Mouse (Mus musculus): ENCODE data around the gene Erc1. TPM values are rescaled to one million over a fixed set of nuclear protein-coding genes. Genes with fewer than 3 reads are reported as not detected.
"Not testable (repeated sequence)": the region's sequence is repeated elsewhere in the genome, so short reads cannot be mapped to it uniquely, and the experiment has no call there.

Gene Erc1
- total RNA-seq (2022): 10 to 100 TPM; 39.5 to 41.0 (median 40.4) TPM

DNA sequence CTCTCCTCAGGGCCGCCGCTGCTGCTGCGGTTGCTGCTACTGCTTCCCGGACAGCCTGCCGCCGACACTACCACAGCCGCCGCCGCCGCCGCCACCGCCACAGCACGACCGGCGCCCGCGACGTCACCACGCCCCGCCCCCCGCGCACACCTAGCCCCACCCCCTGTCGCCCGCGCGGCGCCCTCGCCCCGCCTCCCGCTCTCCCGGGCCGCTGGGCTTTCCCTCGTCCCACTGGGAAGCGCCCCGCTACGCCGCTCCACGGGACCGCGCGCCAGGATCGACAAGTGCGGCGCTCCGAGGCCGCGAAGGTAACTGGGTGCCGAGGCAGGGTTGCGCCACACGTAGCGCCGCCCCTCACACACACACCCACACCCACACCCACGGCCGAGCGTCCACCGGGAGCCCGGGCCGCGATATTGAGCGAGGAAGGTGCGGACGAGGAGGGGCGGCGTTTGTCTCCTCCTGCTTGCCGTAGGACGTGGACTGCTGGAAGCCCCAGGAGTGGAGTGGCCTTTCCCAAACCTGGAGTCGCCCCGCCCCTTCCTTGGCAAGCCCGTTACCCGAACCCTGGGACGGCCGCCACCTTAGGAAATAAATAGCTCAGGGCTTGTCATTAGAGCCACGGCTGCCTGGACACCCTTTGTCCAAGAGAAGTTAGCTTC is at the start of gene Erc1:
Gene Erc1, minus strand, starts transcription at position 134 of the 662 bp plus-strand sequence.
- DNase-seq (ENCODE audit: low spot score in 2 of 2): peak; percentile 86 to 93

- no peak for DNase-seq (ENCODE audit: low spot score in 2 of 2)
Measured at GRCm38 (mm10) chr6:119892711-119893110, 44.7 kb upstream of the Erc1 start.

GRCm38 (mm10) chr6:119883151-119883550 is 35.2 kb upstream of the Erc1 start:
- no peak for DNase-seq (ENCODE audit: low spot score in 2 of 2)

GRCm38 (mm10) chr6:119864341-119865034 is 16.5 kb upstream of the Erc1 start:
- DNase-seq (ENCODE audit: low spot score in 2 of 2): peak; percentile 25 to 77

DNA sequence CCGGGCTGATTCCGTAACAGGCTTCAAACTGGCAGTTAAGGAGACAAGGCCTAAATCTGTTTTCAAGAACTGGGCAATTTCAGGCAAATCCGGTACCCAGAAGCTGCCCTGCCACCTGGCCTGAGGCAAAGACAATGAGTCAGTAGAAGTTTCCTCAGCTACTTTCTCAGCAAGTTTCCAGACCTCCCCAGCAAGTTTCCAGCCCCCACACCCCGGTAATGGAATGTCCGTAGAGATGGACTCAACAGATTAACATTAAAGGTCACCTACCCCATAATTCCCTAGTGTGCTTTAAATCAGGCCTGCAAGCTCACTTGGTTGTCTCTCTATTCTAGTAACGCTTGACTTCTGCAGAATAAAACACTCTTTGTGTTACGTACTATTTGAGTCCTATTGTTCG is 13.6 kb upstream of the Erc1 start:
- DNase-seq (ENCODE audit: low spot score in 2 of 2): no peak

DNA sequence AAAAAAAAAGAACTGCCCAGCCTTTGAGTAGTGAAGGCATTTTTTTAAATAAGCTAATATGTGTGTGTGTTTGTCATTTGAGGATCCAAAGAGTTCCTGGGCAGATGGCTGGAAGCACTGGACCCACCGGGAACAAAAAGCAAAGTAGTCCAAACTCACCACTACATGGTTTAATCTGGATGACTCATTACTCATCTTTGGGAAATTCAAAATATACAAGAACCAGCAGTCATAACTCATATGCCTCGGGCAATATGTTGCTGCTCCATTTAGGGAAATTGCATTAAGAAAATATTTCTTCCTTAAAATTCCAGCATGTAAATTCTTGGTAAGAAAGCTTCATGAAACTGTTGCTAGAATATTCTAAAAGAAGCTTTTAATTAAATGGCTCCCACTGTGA is 12.3 kb upstream of the Erc1 start:
- no peak for DNase-seq (ENCODE audit: low spot score in 2 of 2)

- DNase-seq (ENCODE audit: low spot score in 2 of 2): no peak
Measured at GRCm38 (mm10) chr6:119855471-119855870, 7.5 kb upstream of the Erc1 start.

GRCm38 (mm10) chr6:119854156-119854555 is 6.2 kb upstream of the Erc1 start:
- DNase-seq (ENCODE audit: low spot score in 2 of 2): no peak

DNA sequence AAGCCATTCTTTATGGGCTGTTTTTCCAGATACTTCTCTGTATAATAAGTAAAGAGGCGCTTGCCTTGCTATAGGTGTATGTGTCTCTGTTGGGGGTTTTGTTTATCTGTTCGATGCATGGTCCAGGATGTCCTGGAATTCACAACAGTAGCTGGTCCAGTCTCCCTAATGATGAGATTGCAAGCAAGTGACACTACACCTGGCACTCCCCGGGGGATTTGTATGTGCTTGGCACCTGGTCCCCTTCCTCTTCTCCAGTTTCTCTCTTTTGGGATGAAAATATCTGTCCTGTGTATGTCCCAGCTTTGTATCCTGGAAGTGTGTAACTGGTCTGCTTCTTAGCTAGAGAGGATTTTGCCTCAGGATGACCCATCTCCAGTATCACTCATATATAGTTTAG is 1.9 kb upstream of the Erc1 start:
- no peak for DNase-seq (ENCODE audit: low spot score in 2 of 2)

DNA sequence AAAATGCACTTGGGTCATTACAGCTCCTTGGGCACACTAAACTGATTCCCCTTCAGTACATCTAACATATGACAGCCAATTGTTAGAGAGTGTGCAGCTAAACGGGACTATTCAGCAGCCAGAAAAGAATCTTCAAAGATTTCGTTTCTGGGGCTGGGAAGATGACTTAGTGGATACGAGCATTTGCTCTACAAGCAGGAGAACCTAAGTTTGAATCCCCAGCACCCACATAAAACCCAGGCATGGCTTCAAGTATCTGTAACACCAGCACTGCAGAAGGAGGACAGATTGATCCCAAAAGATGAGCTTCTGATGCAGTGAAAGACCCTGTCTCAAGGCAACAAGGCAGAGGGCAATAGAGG is 1.4 kb upstream of the Erc1 start:
- DNase-seq (ENCODE audit: low spot score in 2 of 2): no peak

DNA sequence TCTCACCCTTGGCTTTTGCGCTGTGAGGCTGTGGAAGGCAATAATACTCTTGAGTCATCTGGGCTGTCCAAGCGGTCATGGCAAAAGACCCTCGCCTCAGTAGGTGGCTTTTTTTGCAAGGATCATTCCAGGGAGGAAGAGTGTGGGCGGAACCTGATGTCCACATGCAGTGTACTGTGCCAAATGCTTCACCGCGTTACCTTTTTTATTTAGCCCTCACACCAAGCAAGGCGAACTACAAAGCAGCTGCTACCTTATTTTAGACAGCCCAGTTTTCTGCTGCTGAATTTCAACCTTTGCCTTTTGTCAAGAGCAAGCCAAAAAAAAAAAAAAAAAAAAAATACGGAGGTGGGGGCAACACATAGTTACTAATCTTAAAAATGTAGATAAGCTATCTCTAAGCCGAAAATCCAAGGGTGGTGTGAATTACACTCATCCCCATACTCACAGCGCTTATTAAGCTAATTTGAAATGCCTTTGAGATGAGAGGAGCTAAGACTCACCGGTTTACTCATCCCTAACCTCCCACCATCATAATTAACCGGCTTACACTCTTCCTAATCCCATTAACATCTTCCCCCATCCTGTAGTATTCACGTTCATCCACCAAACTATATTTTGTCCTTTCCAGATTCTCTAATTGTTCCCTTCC is 855 bp upstream of the Erc1 start:
- no peak for DNase-seq (ENCODE audit: low spot score in 2 of 2)

GRCm38 (mm10) chr6:119847518-119848033 is 391 bp downstream of the Erc1 start:
- DNase-seq (ENCODE audit: low spot score in 2 of 2): peak in 1 of 2 experiments; percentile 9

DNA sequence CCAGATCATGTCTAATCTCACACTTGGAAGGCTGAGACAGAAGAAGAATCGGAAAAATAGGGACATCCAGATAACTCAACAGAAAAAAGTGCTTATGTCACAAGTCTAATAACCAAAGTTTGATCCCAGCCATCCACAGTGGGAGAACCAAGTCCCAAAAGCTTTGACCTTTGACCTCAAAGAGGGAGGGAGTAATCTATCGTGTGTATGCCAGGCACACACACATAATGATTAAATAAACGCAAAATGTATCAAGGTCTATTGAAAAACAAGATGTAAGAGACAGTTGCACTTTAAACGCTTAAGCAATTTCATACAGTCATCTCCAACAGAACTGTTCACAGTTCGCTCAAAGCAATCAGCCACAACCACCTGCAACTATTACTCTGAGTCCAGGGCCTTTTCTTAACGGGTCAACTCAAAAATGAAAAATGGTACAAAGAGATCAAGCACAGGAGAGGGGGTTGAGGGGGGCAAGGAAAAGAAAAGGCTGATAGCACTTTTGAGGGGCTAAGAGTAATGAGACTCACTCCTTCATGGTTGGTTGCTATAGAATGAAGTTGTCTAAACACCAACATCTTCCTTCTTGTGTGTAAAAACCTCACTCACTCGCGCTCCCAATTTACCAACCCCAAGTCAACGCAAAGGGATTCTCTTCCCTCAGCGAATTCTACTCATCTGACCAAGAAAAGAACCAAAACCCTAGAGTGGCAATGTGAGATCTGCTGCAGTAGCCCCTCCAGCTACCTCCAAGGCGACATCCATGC is 1.0 kb downstream of the Erc1 start:
- DNase-seq (ENCODE audit: low spot score in 2 of 2): peak in 1 of 2 experiments; percentile 7

DNA sequence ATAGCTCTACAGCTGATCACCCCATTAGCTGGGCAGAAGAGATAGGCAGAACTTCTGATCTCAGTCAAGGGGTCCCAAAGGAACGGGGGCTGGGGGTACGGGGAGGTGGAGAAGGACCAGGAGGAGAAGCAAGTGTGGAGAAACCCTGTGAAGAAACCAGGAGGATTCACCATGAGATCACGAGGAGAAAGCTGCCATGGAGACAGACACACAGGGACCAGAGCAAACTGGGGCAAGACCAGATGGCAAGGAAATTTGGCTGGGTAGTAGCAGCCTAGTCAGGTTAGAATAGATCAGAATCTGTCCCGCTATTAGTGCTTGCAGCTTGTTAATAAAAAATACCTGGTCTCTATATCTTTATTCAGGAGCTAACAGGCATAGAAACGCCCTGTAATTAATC is 18.0 kb downstream of the Erc1 start:
- DNase-seq (ENCODE audit: low spot score in 2 of 2): no peak

- DNase-seq (ENCODE audit: low spot score in 2 of 2): no peak
Measured at GRCm38 (mm10) chr6:119828165-119828564, 19.8 kb downstream of the Erc1 start.

- no peak for DNase-seq (ENCODE audit: low spot score in 2 of 2)
Measured at GRCm38 (mm10) chr6:119826701-119827100, 21.3 kb downstream of the Erc1 start.

DNA sequence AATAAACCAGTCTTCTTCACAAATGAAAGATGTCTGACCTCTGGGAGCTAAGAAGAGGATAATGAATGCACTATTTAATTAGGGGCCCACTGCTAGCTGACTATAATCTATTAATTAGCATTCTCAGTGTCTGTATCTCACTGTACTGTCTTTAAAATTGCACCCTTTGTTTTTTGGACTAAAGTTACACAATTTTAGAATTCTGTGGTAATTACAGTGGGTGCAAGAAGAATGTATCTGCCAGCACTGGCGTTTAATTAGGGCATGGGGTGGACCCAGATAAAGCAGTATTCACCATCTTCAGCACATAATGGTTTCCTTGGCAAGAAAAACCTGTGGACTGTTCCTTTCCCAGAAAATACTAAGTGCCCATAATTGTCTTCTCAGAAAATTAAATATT is 25.8 kb downstream of the Erc1 start:
- DNase-seq (ENCODE audit: low spot score in 2 of 2): no peak

DNA sequence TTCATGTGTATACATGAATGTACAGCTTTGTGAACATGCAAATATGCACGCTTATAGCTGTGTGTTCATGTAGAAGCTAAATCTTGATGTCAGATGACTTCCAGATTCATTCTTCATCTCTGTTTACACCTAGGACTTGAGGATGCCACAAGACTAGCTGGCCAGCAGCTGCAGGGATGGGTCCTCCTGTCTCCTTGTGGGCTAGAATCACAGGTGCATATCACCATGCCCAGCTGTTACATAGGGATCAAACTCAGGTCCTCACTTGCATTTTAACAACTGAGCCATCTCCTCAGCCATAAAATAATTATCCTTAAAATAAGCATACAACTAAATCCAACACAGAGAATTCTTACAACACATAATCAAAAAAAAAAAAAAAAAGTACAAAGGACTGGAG is 26.8 kb downstream of the Erc1 start:
- no peak for DNase-seq (ENCODE audit: low spot score in 2 of 2)

DNA sequence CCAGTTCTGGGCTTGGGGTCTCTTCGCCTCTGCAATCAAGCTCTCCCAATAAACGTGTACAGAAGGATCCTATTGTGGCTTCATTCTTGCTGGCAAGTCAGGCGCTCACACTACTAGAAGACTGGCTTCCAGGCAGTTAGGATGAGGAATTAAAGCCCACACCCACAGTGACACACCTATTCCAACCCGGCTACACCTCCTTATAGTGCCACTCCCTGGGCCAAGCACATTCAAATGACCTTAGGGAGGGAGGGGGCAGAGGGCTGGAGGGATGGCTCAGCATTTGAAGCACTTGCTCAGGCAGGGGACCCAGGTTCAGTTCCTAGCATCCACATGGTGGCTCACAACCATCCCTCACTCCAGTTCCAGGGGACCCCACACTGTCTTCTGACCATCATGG is 29.4 kb downstream of the Erc1 start:
- no peak for DNase-seq (ENCODE audit: low spot score in 2 of 2)

GRCm38 (mm10) chr6:119815426-119815825 is 32.5 kb downstream of the Erc1 start:
- DNase-seq (ENCODE audit: low spot score in 2 of 2): no peak

- DNase-seq (ENCODE audit: low spot score in 2 of 2): not testable (repeated sequence)
Measured at GRCm38 (mm10) chr6:119813055-119813454, 34.9 kb downstream of the Erc1 start.
